Mouse (Mus musculus): ENCODE results near the gene Olfr593. TPM values are rescaled to one million over a fixed set of nuclear protein-coding genes. Genes with fewer than 3 reads are reported as not detected.

Gene Olfr593
- not detected for polyA plus RNA-seq (2017; shearing (Covaris generic))

GRCm38 (mm10) chr7:103211562-103211961 is at the start of gene Olfr593:
Olfr593 (plus strand) TSS chr7:103211862.

GRCm38 (mm10) chr7:103178240-103178639 is 33.4 kb upstream of the Olfr593 start, which contains the start of gene Olfr591:
Olfr591 (minus strand) TSS chr7:103178340.

GRCm38 (mm10) chr7:103184503-103184902 is 27.2 kb upstream of the Olfr593 start, which contains the start of gene Olfr592:
Olfr592 (plus strand) TSS chr7:103184803.

GRCm38 (mm10) chr7:103216696-103217095 is 5.0 kb downstream of the Olfr593 start, which contains the start of gene Olfr594:
Olfr594 (plus strand) TSS chr7:103216996.

GRCm38 (mm10) chr7:103252405-103252804 is 40.7 kb downstream of the Olfr593 start, which contains the start of gene Usp17ld:
Usp17ld (minus strand) TSS chr7:103252505.

Other genes with a start within 250 kb of the Olfr593 start
- under 1 TPM in 1 of 2 experiments, not detected in 1; 0.13 TPM for gene Olfr576, start 249.2 kb upstream of the Olfr593 start, polyA plus RNA-seq (2017; shearing (Covaris generic))
- under 1 TPM; 0.22 to 0.67 TPM for gene Olfr577, start 235.9 kb upstream of the Olfr593 start, polyA plus RNA-seq (2017; shearing (Covaris generic))
- not detected for gene Olfr578, start 222.5 kb upstream of the Olfr593 start, polyA plus RNA-seq (2017; shearing (Covaris generic))
- gene Olfr582, start 173.8 kb upstream of the Olfr593 start, polyA plus RNA-seq (2017; shearing (Covaris generic)), result not detected
- not detected for gene Olfr583, start 160.6 kb upstream of the Olfr593 start, polyA plus RNA-seq (2017; shearing (Covaris generic))
- not detected for gene Olfr584, start 130.0 kb upstream of the Olfr593 start, polyA plus RNA-seq (2017; shearing (Covaris generic))
- not detected for gene Olfr585, start 114.1 kb upstream of the Olfr593 start, polyA plus RNA-seq (2017; shearing (Covaris generic))
- not detected for gene Olfr586, start 86.2 kb upstream of the Olfr593 start, polyA plus RNA-seq (2017; shearing (Covaris generic))
- gene Olfr588-ps1, start 71.0 kb upstream of the Olfr593 start, polyA plus RNA-seq (2017; shearing (Covaris generic)), result under 1 TPM in 1 of 2 experiments, not detected in 1; 0.32 TPM
- gene Olfr589, start 55.5 kb upstream of the Olfr593 start, polyA plus RNA-seq (2017; shearing (Covaris generic)), result not detected
- gene Olfr591, start 33.5 kb upstream of the Olfr593 start, polyA plus RNA-seq (2017; shearing (Covaris generic)), result 1 to 10 TPM in 1 of 2 experiments, under 1 TPM in 1; 0.42 to 1.0 TPM
- under 1 TPM; 0.06 to 0.20 TPM for gene Olfr592, start 27.1 kb upstream of the Olfr593 start, polyA plus RNA-seq (2017; shearing (Covaris generic))
- 1 to 10 TPM in 1 of 2 experiments, not detected in 1; 1.1 TPM for gene Olfr594, start 5.1 kb downstream of the Olfr593 start, polyA plus RNA-seq (2017; shearing (Covaris generic))
- not detected for gene Usp17ld, start 40.6 kb downstream of the Olfr593 start, polyA plus RNA-seq (2017; shearing (Covaris generic))
- under 1 TPM in 1 of 2 experiments, not detected in 1; 0.29 TPM for gene Olfr596, start 93.8 kb downstream of the Olfr593 start, polyA plus RNA-seq (2017; shearing (Covaris generic))
- gene Olfr597, start 104.5 kb downstream of the Olfr593 start, polyA plus RNA-seq (2017; shearing (Covaris generic)), result under 1 TPM; 0.10 to 0.17 TPM
- not detected for gene Olfr598, start 111.7 kb downstream of the Olfr593 start, polyA plus RNA-seq (2017; shearing (Covaris generic))
- gene Olfr599, start 124.1 kb downstream of the Olfr593 start, polyA plus RNA-seq (2017; shearing (Covaris generic)), result not detected
- under 1 TPM in 1 of 2 experiments, not detected in 1; 0.89 TPM for gene Olfr600, start 137.8 kb downstream of the Olfr593 start, polyA plus RNA-seq (2017; shearing (Covaris generic))
- gene Olfr601, start 150.8 kb downstream of the Olfr593 start, polyA plus RNA-seq (2017; shearing (Covaris generic)), result 1 to 10 TPM in 1 of 2 experiments, under 1 TPM in 1; 0.59 to 2.7 TPM
- 1 to 10 TPM in 1 of 2 experiments, not detected in 1; 2.6 TPM for gene Olfr603, start 174.3 kb downstream of the Olfr593 start, polyA plus RNA-seq (2017; shearing (Covaris generic))
- not detected for gene Usp17lc, start 203.2 kb downstream of the Olfr593 start, polyA plus RNA-seq (2017; shearing (Covaris generic))
- gene Olfr605, start 233.6 kb downstream of the Olfr593 start, polyA plus RNA-seq (2017; shearing (Covaris generic)), result not detected
- not detected for gene Olfr606, start 237.2 kb downstream of the Olfr593 start, polyA plus RNA-seq (2017; shearing (Covaris generic))

All from inflammation-experienced regulatory T-cells (primary cell).